Mouse (Mus musculus): Measurements from ENCODE around the gene Klhl1. TPM values are rescaled to one million over a fixed set of nuclear protein-coding genes. Genes with fewer than 3 reads are reported as not detected.

Klhl1 gene
- polyA plus RNA-seq, 2 experiments, result not detected

GRCm38 (mm10) chr14:96143137-96143536, 375.8 kb downstream of the Klhl1 start:
- Histone ChIP-seq H3K9ac (replicated peaks) (no peak overlapping the region), H3K27ac (no peak overlapping the region), H3K9me3 (ENCODE audit: control insufficient read depth, low read length) (no peaks in the 10 kb centered on the region), H3K4me3 (ENCODE audit: insufficient read depth in 1 of 2, low read depth in 2 of 2, low read length in 2 of 2) (no peak overlapping the region), H3K4me1 (replicated peaks; ENCODE audit: control insufficient read depth in 2 of 2, insufficient read depth in 2 of 2, low read length in 1 of 2) (no peaks in the 10 kb centered on the region), H3K27me3 (ENCODE audit: control insufficient read depth, insufficient read depth, low read length) (no peaks in the 10 kb centered on the region), H3K4me2 (ENCODE audit: low read depth) (no peak overlapping the region), H3K36me3 (replicated peaks; ENCODE audit: control insufficient read depth, insufficient read depth, low read depth) (no peaks in the 10 kb centered on the region)
- ATAC-seq (ENCODE audit: insufficient read depth) (no peak), DNase-seq (ENCODE audit: low read depth in 3 of 3, low spot score in 3 of 3) (no peak)
- WGBS (ENCODE audit: insufficient replicate concordance), result 61% methylated on average over 9 of the region's 9 CpGs
- TF ChIP-seq CTCF (IDR thresholded peaks at IDR 0.05; ENCODE audit: low read depth), result no peak
- TF ChIP-seq EP300 (IDR thresholded peaks at IDR 0.05; ENCODE audit: low read depth), result no peak

DNA sequence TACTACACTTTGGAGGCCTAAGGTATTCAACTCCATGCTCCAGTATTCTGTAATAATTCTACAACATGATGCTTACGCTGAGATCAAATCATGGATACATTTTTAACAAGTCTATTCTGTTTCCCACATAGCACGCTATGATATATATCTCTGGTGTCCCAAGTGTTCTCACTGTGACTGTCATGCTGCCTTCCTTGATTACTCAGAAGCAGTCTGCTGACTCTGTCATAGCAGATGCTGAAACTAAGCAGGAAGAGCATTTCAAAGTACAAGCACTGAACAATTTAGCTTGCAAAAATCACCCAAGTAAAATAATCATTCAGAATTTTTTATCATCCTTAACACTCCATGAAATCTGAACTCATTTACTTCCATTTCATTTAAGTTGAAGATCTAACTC, 378.7 kb downstream of the Klhl1 start:
- Histone ChIP-seq H3K36me3 (replicated peaks; ENCODE audit: control insufficient read depth, insufficient read depth, low read depth) (no peaks in the 10 kb centered on the region), H3K27me3 (ENCODE audit: control insufficient read depth, insufficient read depth, low read length) (no peaks in the 10 kb centered on the region), H3K4me2 (ENCODE audit: low read depth) (no peak overlapping the region), H3K4me1 (replicated peaks; ENCODE audit: control insufficient read depth in 2 of 2, insufficient read depth in 2 of 2, low read length in 1 of 2) (no peaks in the 10 kb centered on the region), H3K9ac (replicated peaks) (no peak overlapping the region), H3K27ac (no peak overlapping the region), H3K4me3 (ENCODE audit: insufficient read depth in 1 of 2, low read depth in 2 of 2, low read length in 2 of 2) (no peak overlapping the region), H3K9me3 (ENCODE audit: control insufficient read depth, low read length) (no peaks in the 10 kb centered on the region)
- no peak for TF ChIP-seq CTCF (IDR thresholded peaks at IDR 0.05; ENCODE audit: low read depth)
- TF ChIP-seq EP300 (IDR thresholded peaks at IDR 0.05; ENCODE audit: low read depth), result no peak
- ATAC-seq (ENCODE audit: insufficient read depth) (no peak), DNase-seq (ENCODE audit: low read depth in 3 of 3, low spot score in 3 of 3) (no peak)
- 75% methylated on average over 2 of the region's 2 CpGs for WGBS (ENCODE audit: insufficient replicate concordance)

- TF ChIP-seq CTCF (IDR thresholded peaks at IDR 0.05; ENCODE audit: low read depth) (no peak), EP300 (IDR thresholded peaks at IDR 0.05; ENCODE audit: low read depth) (no peak)
- no peak overlapping the region for H3K4me2 ChIP-seq (ENCODE audit: low read depth)
- no peaks in the 10 kb centered on the region for H3K27me3 ChIP-seq (ENCODE audit: control insufficient read depth, insufficient read depth, low read length)
- 53% methylated on average over 7 of the region's 7 CpGs for WGBS (ENCODE audit: insufficient replicate concordance)
- H3K4me3 ChIP-seq (ENCODE audit: insufficient read depth in 1 of 2, low read depth in 2 of 2, low read length in 2 of 2), result no peak overlapping the region
- no peaks in the 10 kb centered on the region for H3K4me1 ChIP-seq (replicated peaks; ENCODE audit: control insufficient read depth in 2 of 2, insufficient read depth in 2 of 2, low read length in 1 of 2)
- no peaks in the 10 kb centered on the region for H3K36me3 ChIP-seq (replicated peaks; ENCODE audit: control insufficient read depth, insufficient read depth, low read depth)
- ATAC-seq (ENCODE audit: insufficient read depth), result no peak
- H3K27ac ChIP-seq, result no peak overlapping the region
- H3K9me3 ChIP-seq (ENCODE audit: control insufficient read depth, low read length), result no peaks in the 10 kb centered on the region
- no peak overlapping the region for H3K9ac ChIP-seq (replicated peaks)
- no peak for DNase-seq (ENCODE audit: low read depth in 3 of 3, low spot score in 3 of 3)
Measured at GRCm38 (mm10) chr14:96107396-96107795, 411.5 kb downstream of the Klhl1 start.

DNA sequence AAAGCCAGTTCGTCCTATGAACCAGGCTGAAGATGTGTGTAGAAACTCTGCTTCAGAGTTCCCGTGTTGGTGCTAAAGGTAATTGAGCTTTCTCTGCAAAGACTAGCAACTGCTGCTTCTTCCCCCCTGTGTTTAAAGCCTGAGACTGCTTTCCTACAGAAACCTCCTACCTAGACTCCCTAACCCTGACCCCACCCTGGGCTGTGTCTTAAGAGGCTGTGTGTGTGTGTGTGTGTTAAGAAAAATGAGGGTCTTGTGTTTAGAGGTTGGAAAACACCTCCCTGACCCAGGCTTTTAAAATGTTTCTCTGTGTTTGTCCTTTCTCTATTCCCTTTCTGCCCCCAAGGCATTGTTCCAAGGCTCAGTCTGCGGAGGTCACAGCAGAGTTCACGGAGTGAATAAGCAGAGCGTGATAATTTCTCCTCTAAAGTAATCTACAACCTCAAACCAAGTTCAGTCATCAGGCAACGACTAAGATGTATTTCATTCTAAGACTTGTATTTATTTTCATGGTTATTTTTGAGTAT, 437.2 kb downstream of the Klhl1 start:
- DNase-seq (ENCODE audit: low read depth in 3 of 3, low spot score in 3 of 3) (no peak), ATAC-seq (ENCODE audit: insufficient read depth) (no peak)
- Histone ChIP-seq H3K9ac (replicated peaks) (no peak overlapping the region), H3K27me3 (ENCODE audit: control insufficient read depth, insufficient read depth, low read length) (no peaks in the 10 kb centered on the region), H3K4me3 (ENCODE audit: insufficient read depth in 1 of 2, low read depth in 2 of 2, low read length in 2 of 2) (no peak overlapping the region), H3K27ac (no peak overlapping the region), H3K36me3 (replicated peaks; ENCODE audit: control insufficient read depth, insufficient read depth, low read depth) (no peaks in the 10 kb centered on the region), H3K4me2 (ENCODE audit: low read depth) (no peak overlapping the region), H3K4me1 (replicated peaks; ENCODE audit: control insufficient read depth in 2 of 2, insufficient read depth in 2 of 2, low read length in 1 of 2) (no peaks in the 10 kb centered on the region), H3K9me3 (ENCODE audit: control insufficient read depth, low read length) (no peaks in the 10 kb centered on the region)
- WGBS (ENCODE audit: insufficient replicate concordance), result 63% methylated on average over 6 of the region's 6 CpGs
- no peak for TF ChIP-seq EP300 (IDR thresholded peaks at IDR 0.05; ENCODE audit: low read depth)
- TF ChIP-seq CTCF (IDR thresholded peaks at IDR 0.05; ENCODE audit: low read depth), result no peak

DNA sequence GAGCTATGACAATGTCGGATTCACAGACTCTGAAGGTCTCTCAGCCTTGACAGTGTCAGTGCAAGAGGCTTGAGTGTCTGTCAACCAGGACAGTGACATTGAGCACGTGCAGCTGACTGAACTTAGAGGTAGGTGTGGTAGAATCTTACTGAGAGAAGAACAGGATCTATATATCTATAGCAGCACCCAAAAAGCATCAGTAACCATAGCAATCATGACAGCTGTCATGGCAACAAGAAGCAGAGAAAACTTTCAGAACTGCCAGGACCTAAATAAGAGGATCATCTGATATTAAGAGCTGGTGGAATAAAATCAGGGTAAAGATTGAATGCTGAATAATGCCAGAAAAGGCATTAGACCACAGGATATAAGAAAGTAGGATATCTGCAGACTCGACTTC, 453.0 kb downstream of the Klhl1 start:
- Histone ChIP-seq H3K4me2 (ENCODE audit: low read depth) (no peak overlapping the region), H3K9me3 (ENCODE audit: control insufficient read depth, low read length) (no peaks in the 10 kb centered on the region), H3K4me3 (ENCODE audit: insufficient read depth in 1 of 2, low read depth in 2 of 2, low read length in 2 of 2) (no peak overlapping the region), H3K27me3 (ENCODE audit: control insufficient read depth, insufficient read depth, low read length) (no peaks in the 10 kb centered on the region), H3K9ac (replicated peaks) (no peak overlapping the region), H3K36me3 (replicated peaks; ENCODE audit: control insufficient read depth, insufficient read depth, low read depth) (no peaks in the 10 kb centered on the region), H3K4me1 (replicated peaks; ENCODE audit: control insufficient read depth in 2 of 2, insufficient read depth in 2 of 2, low read length in 1 of 2) (no peaks in the 10 kb centered on the region), H3K27ac (no peak overlapping the region)
- 52% methylated on average over 3 of the region's 3 CpGs for WGBS (ENCODE audit: insufficient replicate concordance)
- TF ChIP-seq EP300 (IDR thresholded peaks at IDR 0.05; ENCODE audit: low read depth) (no peak), CTCF (IDR thresholded peaks at IDR 0.05; ENCODE audit: low read depth) (no peak)
- ATAC-seq (ENCODE audit: insufficient read depth) (no peak), DNase-seq (ENCODE audit: low read depth in 3 of 3, low spot score in 3 of 3) (no peak)
